In genomic region chr14:50930377-50930753, GRCm38 (mm10) we compare ENCODE assay signal across 8 mouse cellular contexts. TPM values are rescaled to one million over a fixed set of nuclear protein-coding genes. Genes with fewer than 3 reads are reported as not detected.
A peak's percentile ranks its signal among the peaks of the same experiment; 100 is the strongest.
DNase-seq lines count a peak whose midpoint lies in the region; ATAC-seq and TF ChIP-seq lines count a peak whose summit lies in the region.

No protein-coding gene starts in this region.

- peak overlapping the region; percentile 97 for H3K9ac ChIP-seq in hindbrain, embryonic 11.5 days (ENCODE audit: low read depth, low read length)
- H3K9ac ChIP-seq in liver, embryonic 11.5 days (ENCODE audit: low read depth, low read length), result peak overlapping the region; percentile 94
- peak overlapping the region; percentile 99 for H3K9ac ChIP-seq in midbrain, postnatal 0 days (replicated peaks; ENCODE audit: low read length, poor library complexity, severe bottlenecking)

- no peaks in the 10 kb centered on the region for H3K9me3 ChIP-seq in hindbrain, embryonic 11.5 days (ENCODE audit: control insufficient read depth, low read length)
- H3K9me3 ChIP-seq in liver, embryonic 11.5 days (ENCODE audit: control insufficient read depth, low read length), result no peaks in the 10 kb centered on the region
- no peaks in the 10 kb centered on the region for H3K9me3 ChIP-seq in midbrain, postnatal 0 days (ENCODE audit: low read length)

- no peak for DNase-seq in gastrocnemius, adult 2 months
- no peak for DNase-seq in gastrocnemius, postnatal 36 days
- peak; percentile 89 for DNase-seq in A20 (ENCODE audit: low read depth, low spot score)
- no peak for DNase-seq in hindbrain, embryonic 11.5 days (ENCODE audit: low spot score)
- DNase-seq in liver, embryonic 11.5 days (ENCODE audit: low spot score), result no peak
- DNase-seq in midbrain, postnatal 0 days (ENCODE audit: low spot score), result peak; percentile 17
- DNase-seq in thymus, postnatal 4 days, result peak; percentile 81

- peak overlapping the region; percentile 76 for H3K4me3 ChIP-seq in gastrocnemius, adult 2 months
- peak overlapping the region; percentile 76 for H3K4me3 ChIP-seq in bone marrow, adult 2 months (replicated peaks; ENCODE audit: control insufficient read depth, low read depth, low read length)
- peak overlapping the region; percentile 97 for H3K4me3 ChIP-seq in hindbrain, embryonic 11.5 days (ENCODE audit: low read depth, low read length)
- peak overlapping the region; percentile 89 for H3K4me3 ChIP-seq in liver, embryonic 11.5 days (ENCODE audit: low read depth, low read length)
- peak overlapping the region; percentile 97 for H3K4me3 ChIP-seq in midbrain, postnatal 0 days (ENCODE audit: low read depth, low read length)

- H3K4me2 ChIP-seq in hindbrain, embryonic 11.5 days (replicated peaks; ENCODE audit: low read depth, low read length), result peak overlapping the region; percentile 84
- H3K4me2 ChIP-seq in liver, embryonic 11.5 days, result peak overlapping the region; percentile 89
- H3K4me2 ChIP-seq in midbrain, postnatal 0 days (ENCODE audit: low read depth, low read length, poor library complexity, severe bottlenecking), result peak overlapping the region; percentile 89

- under 1% methylated on average over 38 of the region's 38 CpGs for WGBS in bone marrow, adult 2 months
- under 1% methylated on average over 38 of the region's 38 CpGs for whole genome bisulfite sequencing in hindbrain, embryonic 11.5 days
- WGBS in liver, embryonic 11.5 days, result under 1% methylated on average over 38 of the region's 38 CpGs
- WGBS in midbrain, postnatal 0 days, result under 1% methylated on average over 38 of the region's 38 CpGs

- ATAC-seq in hindbrain, embryonic 11.5 days (ENCODE audit: low FRiP score), result peak; percentile 61
- peak; percentile 50 for ATAC-seq in liver, embryonic 11.5 days (replicated peaks; ENCODE audit: low FRiP score)
- ATAC-seq in midbrain, postnatal 0 days (ENCODE audit: low FRiP score), result peak; percentile 61

- H3K27ac ChIP-seq in gastrocnemius, adult 2 months, result peak overlapping the region; percentile 98
- peak overlapping the region; percentile 95 for H3K27ac ChIP-seq in bone marrow, adult 2 months (ENCODE audit: control insufficient read depth, insufficient read depth, low read depth, low read length, poor library complexity)
- H3K27ac ChIP-seq in hindbrain, embryonic 11.5 days (ENCODE audit: low read depth, low read length), result peak overlapping the region; percentile 74
- H3K27ac ChIP-seq in liver, embryonic 11.5 days (ENCODE audit: low read depth, low read length), result peak overlapping the region; percentile 86
- peak overlapping the region; percentile 85 for H3K27ac ChIP-seq in midbrain, postnatal 0 days (ENCODE audit: low read depth, low read length)

- peaks cover 6% of the 10 kb centered on the region; the same call in 1 of the 2 replicates for H3K36me3 ChIP-seq in hindbrain, embryonic 11.5 days (ENCODE audit: control insufficient read depth, insufficient read depth, low read length)
- peaks cover 25% of the 10 kb centered on the region for H3K36me3 ChIP-seq in liver, embryonic 11.5 days (ENCODE audit: control insufficient read depth, insufficient read depth, low read length)
- peaks cover 23% of the 10 kb centered on the region for H3K36me3 ChIP-seq in midbrain, postnatal 0 days (ENCODE audit: insufficient read depth, low read length)

- peak; percentile 14; the same call in 1 of the 2 replicates for TF ChIP-seq POLR2A in bone marrow, adult 2 months (IDR thresholded peaks at IDR 0.05; ENCODE audit: borderline replicate concordance, control insufficient read depth, low read depth, low read length)

- intact Hi-C loops in gastrocnemius, adult 2 months (cut with DNase I), result loop anchor here (5.0 kb wide), 1 partner anchor 123 kb away; the partner anchor contains the start of genes Ccnb1ip1 and Parp2
- intact Hi-C loops in gastrocnemius, postnatal 36 days (cut with DNase I), result no loop called here

- peaks cover 1% of the 10 kb centered on the region for H3K4me1 ChIP-seq in bone marrow, adult 2 months (ENCODE audit: control insufficient read depth, insufficient read depth, low read length)
- H3K4me1 ChIP-seq in hindbrain, embryonic 11.5 days (replicated peaks; ENCODE audit: control insufficient read depth, insufficient read depth, low read length), result no peaks in the 10 kb centered on the region; the same call in 1 of the 2 replicates
- peaks cover 26% of the 10 kb centered on the region for H3K4me1 ChIP-seq in liver, embryonic 11.5 days (replicated peaks; ENCODE audit: control insufficient read depth, insufficient read depth, low read length)
- H3K4me1 ChIP-seq in midbrain, postnatal 0 days (ENCODE audit: insufficient read depth, low read length), result peaks cover 11% of the 10 kb centered on the region; the same call in 1 of the 2 replicates

- no peaks in the 10 kb centered on the region for H3K27me3 ChIP-seq in hindbrain, embryonic 11.5 days (ENCODE audit: control insufficient read depth, insufficient read depth, low read length)
- H3K27me3 ChIP-seq in liver, embryonic 11.5 days (replicated peaks; ENCODE audit: control insufficient read depth, insufficient read depth, low read length), result no peaks in the 10 kb centered on the region
- H3K27me3 ChIP-seq in midbrain, postnatal 0 days (ENCODE audit: insufficient read depth, low read length), result no peaks in the 10 kb centered on the region

- TF ChIP-seq CTCF in gastrocnemius, adult 2 months (IDR thresholded peaks at IDR 0.05), result no peak
- no peak for TF ChIP-seq CTCF in bone marrow, adult 2 months (IDR thresholded peaks at IDR 0.05; ENCODE audit: control insufficient read depth, insufficient read depth, low read length)
- no peak for TF ChIP-seq CTCF in midbrain, postnatal 0 days (IDR thresholded peaks at IDR 0.05)

RNA-seq across cellular contexts. Expression of gene Pip4p1, which starts 0.3 kb away (rescaled TPM):
- total RNA-seq in gastrocnemius, adult 2 months (2021), result 10 to 100 TPM; 16.2 to 16.6 TPM
- total RNA-seq in gastrocnemius, postnatal 36 days (2021), result 10 to 100 TPM; 12.4 to 15.4 TPM
- 33.3 and 67.6 TPM in 2 replicates for polyA plus RNA-seq in bone marrow, adult 2 months (2011; ENCODE audit: insufficient read depth, insufficient read length, low replicate concordance, missing spikeins)
- 53.8 and 55.6 TPM in 2 replicates for polyA plus RNA-seq in hindbrain, embryonic 11.5 days (2014; fragmentation: Nextera tagmentation; extraction: Ambion mirVana)
- 36.9 and 42.2 TPM in 2 replicates for polyA plus RNA-seq in liver, embryonic 11.5 days (2014; fragmentation: Nextera tagmentation; extraction: Ambion mirVana)
- total RNA-seq in midbrain, postnatal 0 days (2014; rRNA removed), result 65.4 and 105 TPM in 2 replicates
- polyA plus RNA-seq in midbrain, postnatal 0 days (2015; fragmentation: Nextera tagmentation; extraction: Ambion mirVana), result 98.4 and 99.4 TPM in 2 replicates

RNA-seq across cellular contexts. Expression of gene Pnp, which starts 0.5 kb away (rescaled TPM):
- 1 to 10 TPM; 3.6 to 5.9 TPM for total RNA-seq in gastrocnemius, adult 2 months (2021)
- total RNA-seq in gastrocnemius, postnatal 36 days (2021), result 1 to 10 TPM; 3.9 to 4.3 TPM
- 112 and 145 TPM in 2 replicates for polyA plus RNA-seq in bone marrow, adult 2 months (2011; ENCODE audit: insufficient read depth, insufficient read length, low replicate concordance, missing spikeins)
- polyA plus RNA-seq in hindbrain, embryonic 11.5 days (2014; fragmentation: Nextera tagmentation; extraction: Ambion mirVana), result 62.1 and 63.9 TPM in 2 replicates
- 86.7 and 87.7 TPM in 2 replicates for polyA plus RNA-seq in liver, embryonic 11.5 days (2014; fragmentation: Nextera tagmentation; extraction: Ambion mirVana)
- 18.8 and 35.9 TPM in 2 replicates for total RNA-seq in midbrain, postnatal 0 days (2014; rRNA removed)
- 12.5 and 14.4 TPM in 2 replicates for polyA plus RNA-seq in midbrain, postnatal 0 days (2015; fragmentation: Nextera tagmentation; extraction: Ambion mirVana)

RNA-seq across cellular contexts. Expression of gene Apex1, which starts 5.6 kb away (rescaled TPM):
- 10 to 100 TPM; 28.0 to 28.1 TPM for total RNA-seq in gastrocnemius, adult 2 months (2021)
- 10 to 100 TPM; 26.9 to 28.6 TPM for total RNA-seq in gastrocnemius, postnatal 36 days (2021)
- polyA plus RNA-seq in bone marrow, adult 2 months (2011; ENCODE audit: insufficient read depth, insufficient read length, low replicate concordance, missing spikeins), result 18.1 and 41.6 TPM in 2 replicates
- polyA plus RNA-seq in hindbrain, embryonic 11.5 days (2014; fragmentation: Nextera tagmentation; extraction: Ambion mirVana), result 344 and 364 TPM in 2 replicates
- polyA plus RNA-seq in liver, embryonic 11.5 days (2014; fragmentation: Nextera tagmentation; extraction: Ambion mirVana), result 251 and 267 TPM in 2 replicates
- total RNA-seq in midbrain, postnatal 0 days (2014; rRNA removed), result 79.9 and 84.1 TPM in 2 replicates
- polyA plus RNA-seq in midbrain, postnatal 0 days (2015; fragmentation: Nextera tagmentation; extraction: Ambion mirVana), result 150 and 162 TPM in 2 replicates

RNA-seq across cellular contexts. Expression of gene Osgep, which starts 5.7 kb away (rescaled TPM):
- 10 to 100 TPM; 45.3 to 63.1 TPM for total RNA-seq in gastrocnemius, adult 2 months (2021)
- total RNA-seq in gastrocnemius, postnatal 36 days (2021), result 10 to 100 TPM; 38.3 to 46.7 TPM
- polyA plus RNA-seq in bone marrow, adult 2 months (2011; ENCODE audit: insufficient read depth, insufficient read length, low replicate concordance, missing spikeins), result 43.6 and 67.6 TPM in 2 replicates
- polyA plus RNA-seq in hindbrain, embryonic 11.5 days (2014; fragmentation: Nextera tagmentation; extraction: Ambion mirVana), result 146 and 160 TPM in 2 replicates
- 116 and 119 TPM in 2 replicates for polyA plus RNA-seq in liver, embryonic 11.5 days (2014; fragmentation: Nextera tagmentation; extraction: Ambion mirVana)
- total RNA-seq in midbrain, postnatal 0 days (2014; rRNA removed), result 43.7 and 83.3 TPM in 2 replicates
- polyA plus RNA-seq in midbrain, postnatal 0 days (2015; fragmentation: Nextera tagmentation; extraction: Ambion mirVana), result 64.9 and 70.4 TPM in 2 replicates

RNA-seq across cellular contexts. Expression of gene Gm49342, which starts 14.0 kb away (rescaled TPM):
- total RNA-seq in gastrocnemius, adult 2 months (2021), result 1 to 10 TPM; 2.9 to 7.8 TPM
- total RNA-seq in gastrocnemius, postnatal 36 days (2021), result 1 to 10 TPM; 2.4 to 5.2 TPM
- polyA plus RNA-seq in bone marrow, adult 2 months (2011; ENCODE audit: insufficient read depth, insufficient read length, low replicate concordance, missing spikeins), result 21.3 TPM in 1 of 2 replicates, not detected in the other
- polyA plus RNA-seq in hindbrain, embryonic 11.5 days (2014; fragmentation: Nextera tagmentation; extraction: Ambion mirVana), result not detected in 2 replicates
- polyA plus RNA-seq in liver, embryonic 11.5 days (2014; fragmentation: Nextera tagmentation; extraction: Ambion mirVana), result not detected in 2 replicates
- 0.82 and 8.3 TPM in 2 replicates for total RNA-seq in midbrain, postnatal 0 days (2014; rRNA removed)
- polyA plus RNA-seq in midbrain, postnatal 0 days (2015; fragmentation: Nextera tagmentation; extraction: Ambion mirVana), result 0.70 and 0.75 TPM in 2 replicates

Comparison
In these comparisons a context has a peak if more than half of its experiments do, and no peak if none do; other contexts are left out.
1. DNase-seq: peak in A20 (single experiment), midbrain, postnatal 0 days (single experiment) and thymus, postnatal 4 days (single experiment); none in gastrocnemius, adult 2 months (single experiment), gastrocnemius, postnatal 36 days (0 of 2), hindbrain, embryonic 11.5 days (single experiment) and liver, embryonic 11.5 days (single experiment).
2. Peak in every context shown above with its lines, with median percentiles within 50 percentile points of each other: H3K27ac ChIP-seq, H3K4me3 ChIP-seq, ATAC-seq, H3K4me2 ChIP-seq and H3K9ac ChIP-seq.